Mouse (Mus musculus) lung, embryonic 15.5 days (tissue): ENCODE measurements around the gene Gpatch11. TPM values are rescaled to one million over a fixed set of nuclear protein-coding genes. Genes with fewer than 3 reads are reported as not detected.

Experiments
- ATAC-seq: fragments of 200-750 bp; cut with Nextera tagmentation; 2 replicates; pipeline ENCODE4 v1.8.0; 2017; ENCODE audit warnings: moderate number of reproducible peaks, borderline replicate concordance; ENCODE audit not compliant: low FRiP score, low TSS enrichment; ENCODE audit errors: extremely low read depth
- H3K27ac ChIP-seq: fragments of 300-500 bp; sonication (generic); 2 replicates; pipeline ENCODE4 v1.5.1; 2015; ENCODE audit warnings: moderate library complexity, mild to moderate bottlenecking, inconsistent platforms
- H3K27me3 ChIP-seq: fragments of 300-500 bp; sonication (generic); 2 replicates; pipeline ENCODE4 v1.6.1; 2015; ENCODE audit warnings: inconsistent platforms
- H3K36me3 ChIP-seq: fragments of 300-500 bp; sonication (generic); 2 replicates; pipeline ENCODE4 v1.6.1; 2015; ENCODE audit warnings: inconsistent platforms
- H3K4me1 ChIP-seq: fragments of 300-500 bp; sonication (generic); 2 replicates; pipeline ENCODE4 v1.6.1; 2015; ENCODE audit warnings: inconsistent platforms
- H3K4me2 ChIP-seq: fragments of 300-500 bp; sonication (generic); 2 replicates; pipeline ENCODE4 v1.6.1; 2015; ENCODE audit warnings: inconsistent platforms, mild to moderate bottlenecking, moderate library complexity
- H3K4me3 ChIP-seq: fragments of 300-500 bp; sonication (generic); 2 replicates; pipeline ENCODE4 v1.5.1; 2015; ENCODE audit warnings: mild to moderate bottlenecking, inconsistent platforms
- H3K9ac ChIP-seq: fragments of 300-500 bp; sonication (generic); 2 replicates; pipeline ENCODE4 v1.6.1; 2015; ENCODE audit warnings: inconsistent platforms
- H3K9me3 ChIP-seq: fragments of 300-500 bp; sonication (generic); 2 replicates; pipeline ENCODE4 v1.6.1; 2016; ENCODE audit warnings: inconsistent platforms
- WGBS: fragments of 180-500 bp; shearing (Covaris S2); methylation state at CpG from one replicate; pipeline ENCODE4 v1.1.7; 2015; 5-methylcytosine and 5-hydroxymethylcytosine counted together
- polyA plus RNA-seq: library from polyadenylated mRNA; unstranded; fragments of >200 nt; fragmentation: Nextera tagmentation; extraction: Ambion mirVana; gene quantifications from 2 replicates; pipeline ENCODE4 v1.2.1, GENCODE M21; 2015

The Gpatch11 gene
- polyA plus RNA-seq, 1 experiment from 2014 or later, result 39.3 TPM

DNA sequence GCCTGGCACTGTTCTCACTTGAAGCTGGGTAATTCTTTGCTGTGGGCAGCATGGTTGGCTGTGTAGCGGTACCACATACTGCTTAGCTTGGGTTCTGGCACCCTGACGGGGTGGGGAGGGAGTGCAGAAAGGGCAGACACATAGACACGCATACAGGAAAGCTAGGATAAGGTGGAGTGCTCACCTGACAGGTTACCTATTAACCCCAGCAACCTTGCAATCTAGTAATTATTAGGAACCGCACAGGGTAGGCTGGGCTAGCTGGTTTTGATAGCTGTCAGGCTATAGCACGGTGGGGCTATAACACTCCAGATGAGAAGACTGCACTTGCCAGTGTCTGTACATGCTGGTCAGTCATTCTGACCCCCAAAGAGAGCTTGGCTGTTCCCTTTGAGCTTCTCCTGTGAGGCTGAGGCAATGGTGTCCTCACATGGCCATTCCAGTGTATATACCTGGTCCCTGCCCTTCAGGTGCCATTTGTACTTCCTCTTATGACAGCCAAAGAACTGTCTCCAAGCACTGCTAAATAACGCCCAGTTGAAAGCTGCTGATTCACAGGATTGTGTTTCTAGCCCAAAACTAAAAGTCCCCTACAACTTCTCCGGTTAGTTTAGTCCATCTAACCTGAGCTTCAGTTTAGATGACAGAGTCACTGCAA lies 7.0 kb downstream of the Gpatch11 start:
- Histone ChIP-seq H3K9ac (no peak overlapping the region), H3K27ac (no peak overlapping the region), H3K4me3 (no peak overlapping the region), H3K4me1 (no peaks in the 10 kb centered on the region), H3K36me3 (peaks cover 60% of the 10 kb centered on the region), H3K9me3 (no peaks in the 10 kb centered on the region), H3K4me2 (no peak overlapping the region), H3K27me3 (no peaks in the 10 kb centered on the region)
- WGBS, result 87% methylated on average over 7 of the region's 7 CpGs
- ATAC-seq, result no peak

GRCm38 (mm10) chr17:78856243-78856642 lies 20.9 kb downstream of the Gpatch11 start:
- Histone ChIP-seq H3K9me3 (no peaks in the 10 kb centered on the region), H3K36me3 (peaks cover 17% of the 10 kb centered on the region), H3K4me1 (no peaks in the 10 kb centered on the region), H3K4me2 (no peak overlapping the region), H3K27me3 (no peaks in the 10 kb centered on the region), H3K27ac (no peak overlapping the region), H3K9ac (no peak overlapping the region), H3K4me3 (no peak overlapping the region)
- no peak for ATAC-seq
- WGBS, result 83% methylated on average over 10 of the region's 10 CpGs

DNA sequence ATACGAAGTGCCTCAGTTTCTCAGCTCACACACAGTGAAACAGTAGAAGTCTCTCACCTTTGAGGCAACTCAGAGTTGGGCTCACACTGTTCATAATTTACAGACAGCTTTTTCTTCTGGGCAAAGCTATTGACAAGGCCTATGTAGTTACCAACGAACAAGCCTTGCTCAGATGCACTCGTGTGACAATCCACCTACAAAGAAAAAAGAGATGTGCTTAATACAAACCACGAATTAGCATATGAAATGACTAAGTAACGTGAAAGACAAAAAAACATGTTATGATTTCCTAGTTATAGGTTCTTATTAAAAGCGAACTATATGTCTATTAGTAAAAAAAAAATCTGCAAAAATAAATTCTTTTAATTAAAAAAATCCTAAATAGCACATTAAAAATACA lies 38.5 kb downstream of the Gpatch11 start:
- Histone ChIP-seq H3K4me2 (no peak overlapping the region), H3K36me3 (peaks cover 31% of the 10 kb centered on the region), H3K9ac (no peak overlapping the region), H3K9me3 (no peaks in the 10 kb centered on the region), H3K4me3 (no peak overlapping the region), H3K27me3 (no peaks in the 10 kb centered on the region), H3K4me1 (no peaks in the 10 kb centered on the region), H3K27ac (no peak overlapping the region)
- 90% methylated on average over 6 of the region's 6 CpGs for WGBS
- ATAC-seq, result no peak

DNA sequence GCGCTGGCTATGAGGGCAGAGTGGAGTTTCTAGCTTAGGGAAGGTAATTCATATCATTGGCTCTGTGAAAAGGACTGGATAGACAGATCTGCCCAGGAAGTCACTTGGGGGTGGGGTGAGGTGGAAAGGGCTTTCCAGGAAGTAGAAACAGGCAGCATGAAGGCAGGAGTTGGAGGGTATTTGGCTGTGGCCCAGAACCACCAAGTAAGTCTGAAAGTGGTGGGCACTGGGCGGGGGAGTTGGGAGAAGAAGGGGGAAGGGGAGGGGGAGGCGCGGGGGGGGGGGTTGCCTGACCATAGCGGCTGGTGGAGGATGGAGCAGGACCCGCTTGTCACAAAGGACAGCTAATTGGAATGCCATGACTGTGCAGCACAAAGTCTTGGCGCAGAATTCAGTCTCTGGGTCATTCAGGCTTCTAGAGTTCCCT lies 46.5 kb downstream of the Gpatch11 start:
- peak; percentile 44 for ATAC-seq
- peak overlapping the region; percentile 72 for H3K4me3 ChIP-seq
- H3K9me3 ChIP-seq, result no peaks in the 10 kb centered on the region
- peaks cover 12% of the 10 kb centered on the region; the same call in 1 of the 2 replicates for H3K36me3 ChIP-seq
- H3K27me3 ChIP-seq, result no peaks in the 10 kb centered on the region
- H3K27ac ChIP-seq, result peak overlapping the region; percentile 91
- H3K4me1 ChIP-seq, result peaks cover 15% of the 10 kb centered on the region; the same call in 1 of the 2 replicates
- H3K9ac ChIP-seq, result peak overlapping the region; percentile 74
- peak overlapping the region; percentile 72 for H3K4me2 ChIP-seq
- WGBS, result 19% methylated on average over 3 of the region's 7 CpGs

- H3K27me3 ChIP-seq, result no peaks in the 10 kb centered on the region
- peaks cover 15% of the 10 kb centered on the region; the same call in 1 of the 2 replicates for H3K4me1 ChIP-seq
- peaks cover 10% of the 10 kb centered on the region; the same call in 1 of the 2 replicates for H3K36me3 ChIP-seq
- peak within 1 kb of the TSS; percentile 74 for H3K9ac ChIP-seq
- WGBS, result under 1% methylated on average over 28 of the region's 28 CpGs
- peak within 1 kb of the TSS; percentile 91 for H3K27ac ChIP-seq
- peak within 1 kb of the TSS; percentile 72 for H3K4me3 ChIP-seq
- ATAC-seq, result peak; percentile 97
- no peaks in the 10 kb centered on the region for H3K9me3 ChIP-seq
- H3K4me2 ChIP-seq, result peak within 1 kb of the TSS; percentile 72
These were observed 47.2 kb downstream of the Gpatch11 start, which contains the start of gene Eif2ak2 for GRCm38 (mm10) chr17:78882401-78883112. Gene Eif2ak2, minus strand, starts transcription at chr17:78882573.

GRCm38 (mm10) chr17:78883291-78883690 lies 47.9 kb downstream of the Gpatch11 start:
- no peak overlapping the region for H3K9ac ChIP-seq
- H3K4me3 ChIP-seq, result no peak overlapping the region
- no peaks in the 10 kb centered on the region for H3K9me3 ChIP-seq
- H3K27ac ChIP-seq, result no peak overlapping the region
- H3K36me3 ChIP-seq, result peaks cover 3% of the 10 kb centered on the region; the same call in 1 of the 2 replicates
- WGBS, result 81% methylated on average over 4 of the region's 4 CpGs
- H3K4me1 ChIP-seq, result peaks cover 15% of the 10 kb centered on the region; the same call in 1 of the 2 replicates
- no peaks in the 10 kb centered on the region for H3K27me3 ChIP-seq
- ATAC-seq, result no peak
- H3K4me2 ChIP-seq, result no peak overlapping the region

GRCm38 (mm10) chr17:78885286-78886065 lies 50.1 kb downstream of the Gpatch11 start:
- no peaks in the 10 kb centered on the region for H3K36me3 ChIP-seq
- no peaks in the 10 kb centered on the region for H3K9me3 ChIP-seq
- 77% methylated on average over 5 of the region's 5 CpGs for WGBS
- no peak for ATAC-seq
- H3K4me2 ChIP-seq, result no peak overlapping the region
- H3K27me3 ChIP-seq, result no peaks in the 10 kb centered on the region
- no peak overlapping the region for H3K9ac ChIP-seq
- H3K4me3 ChIP-seq, result no peak overlapping the region
- H3K27ac ChIP-seq, result no peak overlapping the region
- H3K4me1 ChIP-seq, result peaks cover 15% of the 10 kb centered on the region; the same call in 1 of the 2 replicates

GRCm38 (mm10) chr17:78888554-78888953 lies 53.2 kb downstream of the Gpatch11 start:
- no peak overlapping the region for H3K4me3 ChIP-seq
- no peak for ATAC-seq
- no peak overlapping the region for H3K9ac ChIP-seq
- H3K4me2 ChIP-seq, result no peak overlapping the region
- no peaks in the 10 kb centered on the region for H3K27me3 ChIP-seq
- no peaks in the 10 kb centered on the region for H3K36me3 ChIP-seq
- WGBS, result 78% methylated on average over 4 of the region's 4 CpGs
- no peaks in the 10 kb centered on the region for H3K9me3 ChIP-seq
- no peaks in the 10 kb centered on the region for H3K4me1 ChIP-seq
- H3K27ac ChIP-seq, result no peak overlapping the region

DNA sequence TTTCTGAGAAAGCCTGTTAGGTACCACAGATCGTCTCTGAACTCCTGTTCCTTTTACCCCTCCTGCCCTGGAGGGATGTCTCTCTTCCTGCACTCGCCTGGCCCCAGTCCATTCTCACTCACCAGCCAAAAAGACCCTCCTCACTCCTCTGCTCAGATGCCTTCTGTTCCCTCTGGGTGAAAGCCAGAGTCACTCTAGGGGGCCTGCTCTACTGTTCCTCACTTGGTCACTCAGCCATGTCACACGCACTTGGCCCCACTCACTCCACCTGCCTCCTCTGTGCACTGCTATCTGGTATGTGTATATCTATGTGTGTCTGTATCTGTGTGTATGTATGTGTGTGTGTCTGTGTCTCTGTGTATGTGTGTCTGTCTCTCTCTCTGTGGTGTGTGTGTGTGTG lies 53.8 kb downstream of the Gpatch11 start:
- no peak overlapping the region for H3K27ac ChIP-seq
- H3K4me3 ChIP-seq, result no peak overlapping the region
- no peaks in the 10 kb centered on the region for H3K27me3 ChIP-seq
- no peaks in the 10 kb centered on the region for H3K36me3 ChIP-seq
- H3K4me2 ChIP-seq, result no peak overlapping the region
- no peak overlapping the region for H3K9ac ChIP-seq
- H3K9me3 ChIP-seq, result no peaks in the 10 kb centered on the region
- no peaks in the 10 kb centered on the region for H3K4me1 ChIP-seq
- WGBS, result 46% methylated on average over 3 of the region's 3 CpGs
- no peak for ATAC-seq

DNA sequence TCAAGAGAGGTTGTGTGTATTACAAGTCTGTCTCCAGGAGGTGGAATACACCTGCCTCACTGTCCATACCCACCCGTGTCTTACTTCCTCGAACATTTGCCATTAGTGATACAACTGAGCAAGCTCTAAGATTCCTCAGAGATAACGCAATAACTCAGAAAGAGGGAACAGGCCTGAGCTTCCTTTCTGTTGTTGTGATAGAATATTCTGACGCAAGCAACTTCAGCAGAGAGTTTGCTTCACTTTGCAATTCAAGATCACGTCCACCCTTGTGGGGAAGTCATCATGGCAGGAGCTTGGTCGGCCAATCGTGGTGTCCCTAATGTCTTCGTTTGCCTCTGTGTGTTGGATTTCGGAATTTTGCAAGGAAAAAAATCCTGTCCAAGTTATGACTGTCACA lies 55.7 kb downstream of the Gpatch11 start:
- WGBS, result 75% methylated on average over 9 of the region's 9 CpGs
- H3K4me2 ChIP-seq, result no peak overlapping the region
- H3K27ac ChIP-seq, result no peak overlapping the region
- H3K36me3 ChIP-seq, result no peaks in the 10 kb centered on the region
- ATAC-seq, result no peak
- no peak overlapping the region for H3K9ac ChIP-seq
- no peaks in the 10 kb centered on the region for H3K9me3 ChIP-seq
- H3K4me1 ChIP-seq, result no peaks in the 10 kb centered on the region
- H3K4me3 ChIP-seq, result no peak overlapping the region
- H3K27me3 ChIP-seq, result no peaks in the 10 kb centered on the region

DNA sequence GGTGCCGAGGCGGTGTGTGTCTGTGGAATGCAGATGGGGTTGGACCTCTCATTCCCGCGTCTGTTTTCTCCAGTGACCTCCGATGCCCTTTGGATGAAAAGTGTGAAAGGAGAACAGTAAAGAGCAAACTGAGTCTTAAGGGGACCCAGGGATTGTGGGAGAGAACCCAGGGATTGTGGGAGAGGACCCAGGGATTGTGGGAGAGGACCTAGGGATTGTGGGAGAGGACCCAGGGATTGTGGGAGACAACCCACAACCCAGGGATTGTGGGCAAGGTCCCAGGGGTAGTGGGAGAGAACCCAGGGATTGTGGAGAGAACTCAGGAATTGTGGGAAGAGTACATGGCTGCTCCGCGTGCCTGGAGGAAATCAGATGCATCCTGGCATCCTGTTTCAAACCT lies 59.6 kb downstream of the Gpatch11 start:
- no peak for ATAC-seq
- no peak overlapping the region for H3K27ac ChIP-seq
- peak overlapping the region; percentile 57; the same call in 1 of the 2 replicates for H3K4me2 ChIP-seq
- no peaks in the 10 kb centered on the region for H3K27me3 ChIP-seq
- no peak overlapping the region for H3K4me3 ChIP-seq
- H3K4me1 ChIP-seq, result no peaks in the 10 kb centered on the region
- H3K36me3 ChIP-seq, result no peaks in the 10 kb centered on the region
- H3K9me3 ChIP-seq, result no peaks in the 10 kb centered on the region
- 71% methylated on average over 7 of the region's 7 CpGs for WGBS
- no peak overlapping the region for H3K9ac ChIP-seq
